Mouse (Mus musculus): Measurements from ENCODE around the gene Zfp622.

Gene Zfp622

GRCm38 (mm10) chr15:25984067-25984733 lies at the start of gene Zfp622:
Gene Zfp622 (plus strand): TSS chr15:25984366.
- peak; percentile 83 to 86 for DNase-seq

- no peak for DNase-seq
Measured at GRCm38 (mm10) chr15:25934411-25934810, 49.8 kb upstream of the Zfp622 start.

DNA sequence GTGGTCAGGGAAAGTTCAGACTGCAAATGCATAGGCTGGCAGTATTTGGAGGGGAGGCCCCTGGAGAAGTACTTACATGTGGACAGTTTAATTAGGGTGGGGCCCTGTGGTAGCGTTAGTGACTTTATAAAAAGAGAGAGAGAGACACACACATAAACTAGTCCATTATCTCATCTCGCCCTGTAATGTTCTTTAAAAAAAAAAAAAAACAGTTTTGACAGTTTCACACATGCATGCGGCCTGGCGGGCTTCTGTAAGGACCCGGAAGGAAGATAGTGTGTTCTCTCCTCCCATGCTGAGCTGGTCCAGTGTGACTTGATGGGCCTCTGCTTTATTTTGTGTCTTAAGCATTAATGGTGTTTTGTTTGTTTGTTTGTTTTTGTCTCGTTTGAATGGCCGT lies 45.7 kb upstream of the Zfp622 start:
- DNase-seq = no peak

DNA sequence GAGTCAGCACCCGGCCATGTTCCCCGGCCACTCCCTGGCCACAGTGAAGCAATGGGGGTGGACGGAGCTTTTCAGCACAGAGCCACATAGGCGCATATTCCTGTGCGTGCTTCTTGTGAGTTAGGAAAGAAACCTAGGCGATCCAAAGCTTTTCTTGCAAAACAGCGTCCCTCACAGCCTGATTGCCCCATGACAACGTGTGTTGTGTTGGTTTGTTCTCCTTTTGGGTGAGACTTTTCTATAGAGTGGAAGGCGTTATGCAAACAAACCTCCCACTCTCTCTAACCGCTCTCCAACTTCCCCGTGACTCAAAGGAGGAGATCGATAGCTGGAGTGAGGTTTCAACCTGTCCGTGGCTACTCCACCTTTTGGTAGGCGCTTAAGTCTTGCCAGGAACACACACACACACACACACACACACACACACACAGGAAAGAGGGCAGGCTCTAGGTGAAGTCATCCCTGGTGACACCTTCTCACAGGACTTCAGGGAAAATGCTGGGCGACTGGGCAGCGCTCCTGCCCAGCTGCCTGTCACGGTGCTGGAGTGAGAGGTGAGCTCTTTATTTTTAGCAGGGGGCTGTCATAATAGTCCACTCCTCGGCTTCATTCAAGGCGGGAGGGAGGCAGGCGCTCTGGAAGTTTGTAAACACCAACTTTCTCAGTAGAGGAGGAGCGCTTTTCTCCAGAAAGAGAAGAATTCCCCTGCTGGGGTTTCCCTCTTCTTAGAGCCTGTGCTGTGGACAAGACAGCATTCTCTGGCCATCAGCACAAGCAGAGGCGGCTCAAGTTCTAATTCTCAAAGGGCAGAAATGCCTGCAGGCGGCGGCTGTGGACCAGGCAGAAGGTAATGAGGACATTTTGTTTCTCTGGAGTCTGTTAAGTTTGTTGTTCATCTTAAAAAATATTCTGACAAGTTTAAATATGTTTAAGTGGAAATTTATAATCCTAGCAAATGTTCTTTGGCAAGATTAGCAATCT lies 43.5 kb upstream of the Zfp622 start:
- no peak for DNase-seq

- DNase-seq = no peak
Measured at GRCm38 (mm10) chr15:25941514-25941913, 42.7 kb upstream of the Zfp622 start.

- DNase-seq = no peak
Measured at GRCm38 (mm10) chr15:25942415-25942814, 41.8 kb upstream of the Zfp622 start.

DNA sequence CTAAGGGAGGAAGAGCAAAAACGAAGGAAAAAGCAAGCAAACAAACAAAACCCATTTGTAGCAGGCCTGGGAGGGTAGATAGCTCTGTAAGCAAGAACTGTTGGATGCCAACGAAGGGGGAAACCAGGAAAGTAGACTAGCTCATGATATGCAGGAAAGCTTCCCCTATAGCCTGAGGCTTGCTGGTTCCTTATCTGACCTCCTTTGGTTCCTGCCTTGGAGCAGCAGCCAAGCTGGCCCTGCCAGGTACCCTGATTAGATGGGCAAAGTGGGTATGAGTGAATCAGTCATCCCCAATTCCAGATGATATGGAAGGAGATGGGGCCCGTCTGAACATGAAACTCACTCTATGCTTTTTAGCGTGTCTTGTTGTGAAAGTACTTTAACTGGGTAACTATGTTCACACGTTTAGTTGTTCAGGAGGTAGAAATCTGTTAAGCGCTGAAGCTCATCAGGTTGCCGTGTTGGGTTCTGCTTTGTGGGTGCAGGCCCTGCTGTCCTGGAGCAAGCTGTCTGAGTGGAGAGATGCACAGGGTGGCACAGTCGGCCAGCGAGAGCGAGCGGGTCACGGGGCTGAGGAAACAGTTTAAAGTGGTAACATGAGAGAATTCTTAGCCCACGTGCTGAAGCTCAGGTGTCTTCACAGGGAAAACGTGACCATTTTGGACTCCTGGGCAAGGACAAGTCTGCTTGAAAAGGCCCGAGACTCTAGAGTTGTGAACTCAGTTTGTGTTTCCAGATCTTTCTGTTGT lies 40.6 kb upstream of the Zfp622 start:
- DNase-seq = no peak

- DNase-seq = no peak
Measured at GRCm38 (mm10) chr15:25945224-25945623, 38.9 kb upstream of the Zfp622 start.

DNA sequence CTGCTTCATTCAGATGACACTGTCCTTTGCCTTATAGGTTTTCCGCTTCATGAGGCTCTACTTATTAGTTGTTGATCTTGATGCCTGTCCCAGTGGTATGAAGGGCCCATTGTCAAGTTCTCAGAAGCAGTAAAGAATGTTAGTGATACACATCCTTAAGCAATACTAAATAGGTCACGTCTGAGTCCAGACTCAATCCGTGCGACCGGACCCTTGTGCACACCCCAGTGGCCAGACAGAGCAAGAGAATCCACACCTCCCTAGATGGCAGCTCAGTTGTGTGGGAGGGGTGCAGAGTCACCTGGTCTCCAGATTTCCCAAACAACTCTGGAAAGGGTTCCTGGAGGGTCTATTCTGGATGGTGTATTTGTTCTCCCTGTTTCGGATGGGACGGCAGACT lies 37.7 kb upstream of the Zfp622 start:
- DNase-seq = no peak

GRCm38 (mm10) chr15:25947383-25947782 lies 36.8 kb upstream of the Zfp622 start:
- DNase-seq = no peak

- DNase-seq = no peak
Measured at GRCm38 (mm10) chr15:25948257-25949223, 35.6 kb upstream of the Zfp622 start.

DNA sequence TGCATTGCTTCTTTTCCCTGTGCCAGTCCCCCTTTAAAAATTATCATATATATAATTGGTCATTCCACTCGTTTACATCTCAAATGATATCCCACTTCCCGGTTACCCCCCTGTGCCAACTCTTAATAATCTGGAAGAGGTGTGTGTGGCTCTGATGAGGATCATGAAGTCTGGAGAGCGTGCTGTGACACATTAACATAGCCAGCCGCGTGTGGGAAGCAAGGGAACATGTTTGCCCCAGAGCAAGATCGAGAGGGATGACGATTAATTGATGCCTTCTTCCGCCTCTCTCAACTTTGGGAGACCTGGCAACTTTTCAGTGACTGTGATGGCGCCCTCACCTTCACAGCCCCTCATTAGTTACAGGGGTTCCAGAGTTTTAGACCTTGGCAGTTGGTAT lies 34.5 kb upstream of the Zfp622 start:
- no peak for DNase-seq

- DNase-seq = no peak
Measured at GRCm38 (mm10) chr15:25950584-25950983, 33.6 kb upstream of the Zfp622 start.

GRCm38 (mm10) chr15:25951037-25951436 lies 33.1 kb upstream of the Zfp622 start:
- no peak for DNase-seq

DNA sequence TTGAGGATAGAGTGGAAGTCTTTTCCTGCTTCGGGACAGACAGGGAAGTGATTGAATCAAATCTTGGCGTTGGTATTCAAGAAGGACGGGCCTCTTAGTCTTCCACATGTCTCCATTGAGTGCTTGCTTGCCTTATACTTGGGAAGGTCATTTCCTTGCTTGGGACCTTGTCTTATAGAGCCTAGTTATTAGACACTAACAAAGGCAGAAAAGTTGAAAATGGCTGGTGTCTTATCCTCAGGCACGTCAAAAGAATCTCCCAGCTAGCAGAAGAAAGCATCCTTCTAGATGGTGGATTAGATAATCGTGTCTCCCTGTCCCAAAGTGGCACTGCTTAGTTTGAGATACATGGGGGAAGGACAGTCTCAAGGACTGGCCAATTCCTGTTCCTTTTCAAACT lies 28.2 kb upstream of the Zfp622 start:
- no peak for DNase-seq

DNA sequence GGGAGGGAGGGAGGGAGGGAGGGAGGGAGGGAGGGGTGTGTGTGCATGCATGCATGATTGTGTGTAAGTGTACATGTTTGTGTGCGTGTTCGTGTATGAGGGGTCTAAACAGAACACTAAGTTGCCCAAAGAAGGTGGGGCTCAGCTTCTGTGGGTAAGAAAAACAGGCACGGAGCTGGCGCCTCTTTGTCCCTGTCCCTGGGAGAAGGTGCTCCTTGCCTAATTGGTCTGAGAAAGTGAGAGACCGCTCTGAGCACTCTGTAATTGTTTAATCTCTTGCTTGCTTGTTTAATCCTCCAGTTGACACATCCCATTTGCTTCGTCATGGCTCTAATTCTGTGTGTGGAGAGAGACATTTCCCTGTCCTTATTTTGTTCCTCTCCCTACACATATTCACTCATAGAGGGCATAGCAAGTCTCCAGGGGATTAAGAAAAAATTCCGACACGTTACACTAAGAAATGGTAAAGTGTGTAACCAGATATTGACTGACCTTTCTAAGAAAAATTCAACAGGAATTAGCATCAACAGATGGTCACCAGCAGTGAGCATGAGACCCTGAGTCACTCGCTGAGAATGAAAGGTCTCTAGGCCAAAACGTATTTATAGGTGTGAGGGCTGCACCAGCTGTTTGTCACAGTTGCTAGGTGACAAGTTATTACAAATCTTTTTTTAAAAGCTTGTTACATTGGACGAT lies 27.6 kb upstream of the Zfp622 start:
- no peak for DNase-seq

DNA sequence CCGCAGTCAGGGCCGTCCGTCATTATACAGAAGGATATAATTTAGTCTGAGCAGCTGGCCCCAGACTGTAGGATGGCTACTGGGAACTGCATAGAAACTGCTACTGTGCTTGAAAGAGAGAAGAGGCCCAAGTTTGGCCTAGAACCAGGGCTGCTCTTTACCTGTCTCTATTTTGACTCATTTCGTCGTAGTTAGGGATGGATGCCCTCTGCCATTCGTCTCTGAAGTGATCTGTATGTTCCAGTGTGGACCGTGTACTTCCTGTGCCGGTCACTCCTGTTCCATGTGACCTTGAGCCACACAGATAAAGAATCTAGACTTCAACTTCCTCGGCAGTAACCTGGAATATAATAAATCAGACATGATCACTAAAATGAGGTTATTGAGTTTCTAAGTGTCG lies 26.5 kb upstream of the Zfp622 start:
- no peak for DNase-seq

DNA sequence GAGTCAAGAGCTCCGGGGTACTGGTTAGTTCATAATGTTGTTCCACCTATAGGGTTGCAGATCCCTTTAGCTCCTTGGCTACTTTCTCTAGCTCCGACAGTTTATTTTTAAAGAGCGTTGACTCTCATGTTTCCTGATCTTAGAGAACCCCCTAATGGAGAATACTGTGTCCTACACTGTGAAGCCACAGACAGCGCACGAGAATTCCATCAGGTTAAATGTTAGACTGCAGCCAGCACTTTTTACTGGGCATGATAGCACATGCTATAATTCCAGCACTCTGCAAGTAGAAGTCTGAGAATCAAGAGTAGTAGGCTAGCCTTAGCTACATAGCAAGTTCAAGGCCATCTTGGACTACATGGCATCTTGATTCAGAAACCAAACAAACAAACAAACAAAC lies 24.8 kb upstream of the Zfp622 start:
- no peak for DNase-seq

- no peak for DNase-seq
Measured at GRCm38 (mm10) chr15:25960231-25960630, 23.9 kb upstream of the Zfp622 start.

GRCm38 (mm10) chr15:25966220-25966774 lies 17.9 kb upstream of the Zfp622 start:
- DNase-seq = no peak

- no peak for DNase-seq
Measured at GRCm38 (mm10) chr15:25971596-25971995, 12.6 kb upstream of the Zfp622 start.

Measured in spleen, adult 18-20 months (tissue).